Mouse (Mus musculus) heart, adult 2 months (tissue): ENCODE measurements at regions not wholly inside any gene's neighbourhood (a gene's known extent, or its start where the extent isn't known, plus 50 kb on each side); places are given as distances from the start of the nearest gene placed in this dataset.

Source experiments
- CTCF ChIP-seq: fragments of 200-600 bp; IDR thresholded peaks from 2 replicates; pipeline ENCODE4 v1.8.1; 2022; ENCODE audit warnings: antibody characterized with exemption, mild to moderate bottlenecking, moderate library complexity
- EP300 ChIP-seq: fragments of 200-500 bp; IDR thresholded peaks from 2 replicates; pipeline ENCODE4 v1.6.1; 2011; ENCODE audit warnings: low read depth, low read length, control low read depth; ENCODE audit not compliant: insufficient read depth
- POLR2A ChIP-seq: fragments of 200-500 bp; IDR thresholded peaks from 2 replicates; pipeline ENCODE4 v1.6.1; 2011; ENCODE audit warnings: mild to moderate bottlenecking, low read depth, low read length, control low read depth; ENCODE audit not compliant: insufficient read depth

- no peak for TF ChIP-seq POLR2A
- no peak for TF ChIP-seq CTCF
- no peak for TF ChIP-seq EP300
Observed at GRCm38 (mm10) chr4:31583495-31583894, 380.4 kb upstream of the Map3k7 start.
